Mouse (Mus musculus) kidney, postnatal 0 days (tissue): ENCODE measurements around the gene Arhgap45. TPM values are rescaled to one million over a fixed set of nuclear protein-coding genes. Genes with fewer than 3 reads are reported as not detected.

Experiments
- ATAC-seq: fragments of 200-750 bp; cut with Nextera tagmentation; replicated peaks from 2 replicates; pipeline ENCODE4 v1.8.0; 2017; ENCODE audit warnings: low read depth, moderate number of reproducible peaks, moderate TSS enrichment, moderate library complexity; ENCODE audit not compliant: low FRiP score
- DNase-seq: peaks from one replicate; pipeline ENCODE4 v3.0.0-alpha.2; 2016; ENCODE audit warnings: low spot score
- H3K27ac ChIP-seq: fragments of 300-500 bp; sonication (generic); 2 replicates; pipeline ENCODE4 v1.5.1; 2014; ENCODE audit warnings: mild to moderate bottlenecking
- H3K27me3 ChIP-seq: fragments of 300-500 bp; sonication (generic); 2 replicates; pipeline ENCODE4 v1.6.1; 2014; ENCODE audit warnings: low read length, mixed read lengths; ENCODE audit not compliant: insufficient read depth
- H3K36me3 ChIP-seq: fragments of 300-500 bp; sonication (generic); 2 replicates; pipeline ENCODE4 v1.6.1; 2014; ENCODE audit warnings: low read length, mixed read lengths; ENCODE audit not compliant: insufficient read depth
- H3K4me1 ChIP-seq: fragments of 300-500 bp; sonication (generic); replicated peaks from 2 replicates; pipeline ENCODE4 v1.6.1; 2014; ENCODE audit warnings: antibody characterized with exemption, low read length, mixed read lengths; ENCODE audit not compliant: insufficient read depth
- H3K4me2 ChIP-seq: fragments of 300-500 bp; sonication (generic); 2 replicates; pipeline ENCODE4 v1.6.1; 2014; ENCODE audit warnings: mild to moderate bottlenecking, low read length, moderate library complexity, mixed read lengths
- H3K4me3 ChIP-seq: fragments of 300-500 bp; sonication (generic); replicated peaks from 2 replicates; pipeline ENCODE4 v1.5.1; 2014; ENCODE audit warnings: low read depth, low read length
- H3K9ac ChIP-seq: fragments of 300-500 bp; sonication (generic); 2 replicates; pipeline ENCODE4 v1.6.1; 2014; ENCODE audit warnings: low read depth, low read length
- H3K9me3 ChIP-seq: fragments of 300-500 bp; sonication (generic); replicated peaks from 2 replicates; pipeline ENCODE4 v1.6.1; 2016; ENCODE audit warnings: low read length, inconsistent platforms, mixed read lengths
- CTCF ChIP-seq: IDR thresholded peaks from 2 replicates; pipeline ENCODE4 v1.5.1; 2016; ENCODE audit warnings: antibody characterized with exemption, low read depth, mild to moderate bottlenecking, moderate library complexity
- WGBS: fragments of 180-500 bp; shearing (Covaris S2); extraction: QIAGEN DNeasy Blood & Tissue Kit; methylation state at CpG from one replicate; pipeline ENCODE4 v1.1.7; 2014; 5-methylcytosine and 5-hydroxymethylcytosine counted together
- polyA plus RNA-seq: library from polyadenylated mRNA; unstranded; fragments of >200 nt; fragmentation: Nextera tagmentation; extraction: Ambion mirVana; gene quantifications from 2 replicates; pipeline ENCODE4 v1.2.1, GENCODE M21; 2015

The Arhgap45 gene
- polyA plus RNA-seq, 1 experiment from 2014 or later: 4.0 TPM

- Histone ChIP-seq H3K36me3 (no peaks in the 10 kb centered on the region), H3K4me1 (peaks cover 4% of the 10 kb centered on the region; the same call in 1 of the 2 replicates), H3K4me2 (no peak overlapping the region), H3K4me3 (no peak overlapping the region), H3K9ac (no peak overlapping the region), H3K27me3 (no peaks in the 10 kb centered on the region), H3K27ac (no peak overlapping the region), H3K9me3 (no peaks in the 10 kb centered on the region)
- no peak for ATAC-seq
- 69% methylated on average over 20 of the region's 20 CpGs for WGBS
- DNase-seq: no peak
- no peak for TF ChIP-seq CTCF
Observed at GRCm38 (mm10) chr10:80027681-80028520, 11.4 kb downstream of the Arhgap45 start.

GRCm38 (mm10) chr10:80028521-80028846, 12.0 kb downstream of the Arhgap45 start:
- WGBS: 96% methylated on average over 13 of the region's 13 CpGs
- TF ChIP-seq CTCF: no peak
- H3K9me3 ChIP-seq: no peaks in the 10 kb centered on the region
- DNase-seq (no peak), ATAC-seq (no peak)
- no peak overlapping the region for H3K4me3 ChIP-seq
- no peak overlapping the region for H3K27ac ChIP-seq
- H3K4me1 ChIP-seq: peaks cover 4% of the 10 kb centered on the region; the same call in 1 of the 2 replicates
- H3K9ac ChIP-seq: no peak overlapping the region
- no peaks in the 10 kb centered on the region for H3K36me3 ChIP-seq
- no peaks in the 10 kb centered on the region for H3K27me3 ChIP-seq
- H3K4me2 ChIP-seq: no peak overlapping the region

GRCm38 (mm10) chr10:80030191-80030590, 13.7 kb downstream of the Arhgap45 start:
- ATAC-seq (no peak), DNase-seq (no peak)
- Histone ChIP-seq H3K36me3 (peaks cover 9% of the 10 kb centered on the region), H3K4me3 (no peak overlapping the region), H3K27ac (no peak overlapping the region), H3K27me3 (no peaks in the 10 kb centered on the region), H3K4me2 (no peak overlapping the region), H3K9me3 (no peaks in the 10 kb centered on the region), H3K4me1 (peaks cover 4% of the 10 kb centered on the region; the same call in 1 of the 2 replicates), H3K9ac (no peak overlapping the region)
- no peak for TF ChIP-seq CTCF
- WGBS: 78% methylated on average over 9 of the region's 9 CpGs

- Histone ChIP-seq H3K4me3 (no peak overlapping the region), H3K4me1 (peaks cover 4% of the 10 kb centered on the region; the same call in 1 of the 2 replicates), H3K27me3 (no peaks in the 10 kb centered on the region), H3K9me3 (no peaks in the 10 kb centered on the region), H3K4me2 (no peak overlapping the region), H3K27ac (no peak overlapping the region), H3K36me3 (peaks cover 14% of the 10 kb centered on the region), H3K9ac (no peak overlapping the region)
- TF ChIP-seq CTCF: no peak
- no peak for DNase-seq
- ATAC-seq: no peak
- 79% methylated on average over 17 of the region's 17 CpGs for WGBS
Observed at GRCm38 (mm10) chr10:80030736-80031135, 14.3 kb downstream of the Arhgap45 start.

- 33% methylated on average over 5 of the region's 5 CpGs for WGBS
Observed at GRCm38 (mm10) chr10:80032799-80033480, 16.5 kb downstream of the Arhgap45 start.

GRCm38 (mm10) chr10:80033511-80034391, 17.3 kb downstream of the Arhgap45 start:
- TF ChIP-seq CTCF: peak; percentile 74
- Histone ChIP-seq H3K4me2 (no peak overlapping the region), H3K9me3 (no peaks in the 10 kb centered on the region), H3K36me3 (peaks cover 42% of the 10 kb centered on the region), H3K9ac (0 out of 2 replicates have a peak overlapping the region, but pooled peaks have one; percentile 18), H3K4me3 (no peak overlapping the region), H3K4me1 (peaks cover 13% of the 10 kb centered on the region), H3K27me3 (no peaks in the 10 kb centered on the region), H3K27ac (peak overlapping the region; percentile 62)
- WGBS: 30% methylated on average over 9 of the region's 9 CpGs
- DNase-seq (peak; percentile 79), ATAC-seq (0 out of 2 replicates have a peak, but pooled peaks have one; percentile 23)

More at GRCm38 (mm10) chr10:80032799-80033480, 16.5 kb downstream of the Arhgap45 start:
- Histone ChIP-seq H3K4me1 (peaks cover 5% of the 10 kb centered on the region; the same call in 1 of the 2 replicates), H3K4me2 (no peak overlapping the region), H3K27me3 (no peaks in the 10 kb centered on the region), H3K4me3 (no peak overlapping the region), H3K9ac (no peak overlapping the region), H3K36me3 (peaks cover 36% of the 10 kb centered on the region), H3K27ac (no peak overlapping the region), H3K9me3 (no peaks in the 10 kb centered on the region)
- DNase-seq (no peak), ATAC-seq (peak; percentile 37; the same call in 1 of the 2 replicates)
- no peak for TF ChIP-seq CTCF
